Mouse (Mus musculus) left cerebral cortex, postnatal 25 days (tissue): Measurements from ENCODE around the gene Jtb. TPM values are rescaled to one million over a fixed set of nuclear protein-coding genes. Genes with fewer than 3 reads are reported as not detected.
A peak's percentile ranks its signal among the peaks of the same experiment; 100 is the strongest.

Experiments
- DNase-seq, 2 experiments: peaks; one replicate each; pipeline ENCODE4 v3.0.0; 2022; ENCODE audit warnings: low spot score in 2 of 2, mixed read lengths in 1 of 2
- intact Hi-C: fragments of 180-260 bp; cut with DNase I; formaldehyde crosslinking; loops from one replicate; pipeline ENCODE4 v1.15.1; 2025
- total RNA-seq, 2 experiments: library from RNA; stranded (reverse); gene quantifications; 2 replicates each; pipeline ENCODE4 v1.2.3; 2021

The Jtb gene
- total RNA-seq, 2 experiments from 2014 or later, result 43.2 to 44.7 TPM

DNA sequence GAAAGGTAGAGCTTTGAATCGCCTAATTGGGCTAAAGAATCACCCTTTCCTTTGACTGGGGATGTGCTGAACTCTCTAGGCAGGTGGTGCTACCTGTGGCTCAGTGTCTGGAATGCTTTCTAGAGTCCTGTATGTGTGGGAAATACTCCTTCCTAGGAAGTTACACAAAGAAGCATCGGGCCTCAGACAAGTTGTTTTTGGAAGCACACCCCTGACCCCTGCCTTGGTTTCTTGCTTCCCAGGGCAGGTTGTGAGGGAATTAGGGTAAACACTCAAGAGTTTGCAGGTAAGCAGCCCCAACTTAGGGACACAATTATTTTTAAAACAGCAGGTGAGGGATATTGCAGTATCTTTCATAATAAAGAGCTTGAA lies 23.8 kb downstream of the Jtb start:
- no peak for DNase-seq
- intact Hi-C loops, result no loop called here

DNA sequence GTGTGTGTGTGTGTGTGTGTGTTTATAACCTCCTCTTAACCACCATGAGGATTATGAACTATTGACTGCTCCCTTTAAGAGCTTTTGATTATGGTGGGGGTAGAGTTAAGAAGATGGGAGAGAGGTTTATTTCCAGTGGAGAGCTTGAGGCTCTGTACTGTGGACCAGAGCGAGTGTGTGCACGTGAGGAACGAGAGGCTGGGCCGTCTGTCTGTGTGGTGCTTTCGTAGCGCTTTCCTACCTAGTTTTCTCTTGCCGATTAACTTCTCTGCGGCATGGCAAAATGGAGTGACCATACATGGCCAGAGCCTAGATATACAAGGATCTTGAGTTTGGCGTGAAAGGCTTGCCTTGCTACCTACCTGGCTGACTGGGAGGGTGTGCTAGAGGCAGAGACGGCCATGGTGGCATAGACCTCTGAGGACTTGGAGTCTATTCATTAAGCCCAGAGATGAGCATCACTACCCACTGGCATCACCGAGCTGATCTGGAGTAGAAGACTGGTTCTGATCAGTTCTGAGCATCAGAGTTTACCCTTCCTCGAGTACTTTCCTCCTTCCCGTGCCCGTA lies 24.5 kb downstream of the Jtb start:
- intact Hi-C loops, result no loop called here
- no peak for DNase-seq

DNA sequence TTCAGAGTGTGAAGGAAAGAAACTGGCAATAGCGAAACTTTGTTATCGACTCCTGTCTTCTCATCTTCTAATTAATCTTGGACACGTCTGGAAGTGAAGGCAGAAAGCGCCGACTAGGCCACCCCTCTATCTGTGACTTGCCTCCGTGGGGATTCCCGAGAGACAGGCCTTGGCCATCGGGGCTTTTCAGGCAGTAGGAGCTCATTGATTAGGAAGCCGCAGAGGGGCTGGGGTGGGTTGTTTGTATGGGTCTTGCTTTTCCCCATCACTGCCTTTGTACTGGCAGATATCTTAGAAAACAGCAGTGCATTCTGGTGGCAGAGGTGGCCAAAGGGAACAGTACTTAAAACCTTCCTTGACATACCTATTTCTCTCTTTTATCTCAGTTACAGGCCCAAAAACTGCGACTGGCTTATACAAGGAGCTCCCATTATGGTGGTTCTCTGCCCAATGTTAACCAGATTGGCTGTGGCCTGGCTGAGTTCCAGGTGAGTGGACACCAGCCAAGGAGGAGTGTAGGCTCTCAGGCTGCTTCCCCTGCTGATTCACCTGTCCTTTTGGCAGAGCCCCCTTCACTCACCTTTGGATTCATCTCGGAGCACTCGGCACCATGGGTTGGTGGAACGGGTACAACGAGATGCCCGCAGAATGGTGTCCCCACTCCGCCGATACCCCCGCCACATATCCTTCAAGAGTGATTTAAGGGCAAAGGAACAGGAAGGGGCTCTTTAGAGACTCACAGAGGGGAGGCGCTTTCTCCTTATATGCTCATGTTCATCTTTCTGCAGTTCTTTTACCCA lies 25.5 kb downstream of the Jtb start:
- intact Hi-C loops, result no loop called here
- DNase-seq, result no peak

DNA sequence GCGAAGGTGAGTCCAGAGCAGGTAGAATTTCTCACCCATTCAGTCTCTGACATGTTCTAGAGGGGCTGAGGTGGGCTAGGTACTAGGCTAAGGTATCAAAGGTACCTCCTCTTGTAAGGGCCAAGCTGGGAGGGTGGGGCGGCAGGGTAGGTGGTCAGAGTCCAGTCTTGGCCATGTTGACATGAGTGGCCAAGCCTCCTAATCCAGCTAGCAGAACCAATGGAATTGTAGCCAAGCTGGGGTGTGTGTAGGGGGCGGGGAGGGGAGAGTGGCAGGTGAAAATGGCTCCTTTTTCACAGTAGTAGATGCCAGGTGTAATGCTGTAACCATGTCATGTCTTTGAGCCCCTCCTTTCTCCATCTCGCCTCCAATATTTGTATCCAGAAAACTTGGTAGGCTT lies 27.1 kb downstream of the Jtb start:
- intact Hi-C loops, result no loop called here
- no peak for DNase-seq

DNA sequence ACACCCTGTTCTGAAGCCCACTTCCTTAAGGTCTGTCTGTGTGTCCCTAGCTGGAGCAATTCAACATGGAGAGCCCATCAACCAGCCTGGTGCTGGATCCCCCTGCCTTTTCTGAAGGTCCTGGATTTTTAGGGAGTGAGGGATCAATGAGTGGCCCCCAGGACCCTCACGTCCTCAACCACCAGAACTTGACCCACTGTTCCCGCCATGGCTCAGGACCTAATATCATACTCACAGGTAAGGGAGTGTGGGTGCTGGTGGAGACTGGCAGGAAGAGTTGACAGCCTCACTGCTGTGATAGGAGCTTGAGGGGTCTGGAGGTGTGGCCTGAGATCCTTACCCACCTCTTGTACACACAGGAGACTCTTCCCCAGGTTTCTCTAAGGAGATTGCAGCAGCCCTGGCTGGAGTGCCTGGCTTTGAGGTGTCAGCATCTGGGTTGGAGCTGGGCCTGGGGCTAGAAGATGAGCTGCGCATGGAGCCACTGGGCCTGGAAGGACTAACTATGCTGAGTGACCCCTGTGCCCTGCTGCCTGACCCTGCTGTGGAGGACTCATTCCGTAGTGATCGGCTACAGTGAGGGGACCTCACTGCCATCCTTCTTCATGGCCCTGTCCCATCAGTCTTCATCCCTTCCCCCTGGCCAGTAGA lies 31.8 kb downstream of the Jtb start:
- intact Hi-C loops, result no loop called here
- DNase-seq, result no peak

DNA sequence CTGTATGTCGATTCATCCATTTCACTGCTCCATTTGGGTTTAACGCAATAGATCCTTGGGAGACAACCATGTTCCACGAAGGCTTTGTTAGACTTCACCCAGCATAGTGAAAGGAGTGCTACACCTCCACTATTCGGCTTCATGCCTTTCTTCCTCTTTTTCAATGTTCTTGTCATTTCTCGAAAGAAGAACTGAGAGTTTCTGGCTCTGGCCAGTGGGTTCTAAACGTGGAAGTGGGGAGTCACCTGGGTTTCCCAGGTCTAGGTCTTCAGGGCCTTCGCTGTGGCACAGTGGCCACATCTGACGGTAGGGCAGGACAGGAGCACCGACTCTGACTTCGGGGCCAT lies 33.3 kb downstream of the Jtb start:
- no peak for DNase-seq
- intact Hi-C loops, result loop anchor here (1.0 to 5.0 kb wide), 2 partner anchors 28 to 108 kb away; no protein-coding TSS in a partner anchor

DNA sequence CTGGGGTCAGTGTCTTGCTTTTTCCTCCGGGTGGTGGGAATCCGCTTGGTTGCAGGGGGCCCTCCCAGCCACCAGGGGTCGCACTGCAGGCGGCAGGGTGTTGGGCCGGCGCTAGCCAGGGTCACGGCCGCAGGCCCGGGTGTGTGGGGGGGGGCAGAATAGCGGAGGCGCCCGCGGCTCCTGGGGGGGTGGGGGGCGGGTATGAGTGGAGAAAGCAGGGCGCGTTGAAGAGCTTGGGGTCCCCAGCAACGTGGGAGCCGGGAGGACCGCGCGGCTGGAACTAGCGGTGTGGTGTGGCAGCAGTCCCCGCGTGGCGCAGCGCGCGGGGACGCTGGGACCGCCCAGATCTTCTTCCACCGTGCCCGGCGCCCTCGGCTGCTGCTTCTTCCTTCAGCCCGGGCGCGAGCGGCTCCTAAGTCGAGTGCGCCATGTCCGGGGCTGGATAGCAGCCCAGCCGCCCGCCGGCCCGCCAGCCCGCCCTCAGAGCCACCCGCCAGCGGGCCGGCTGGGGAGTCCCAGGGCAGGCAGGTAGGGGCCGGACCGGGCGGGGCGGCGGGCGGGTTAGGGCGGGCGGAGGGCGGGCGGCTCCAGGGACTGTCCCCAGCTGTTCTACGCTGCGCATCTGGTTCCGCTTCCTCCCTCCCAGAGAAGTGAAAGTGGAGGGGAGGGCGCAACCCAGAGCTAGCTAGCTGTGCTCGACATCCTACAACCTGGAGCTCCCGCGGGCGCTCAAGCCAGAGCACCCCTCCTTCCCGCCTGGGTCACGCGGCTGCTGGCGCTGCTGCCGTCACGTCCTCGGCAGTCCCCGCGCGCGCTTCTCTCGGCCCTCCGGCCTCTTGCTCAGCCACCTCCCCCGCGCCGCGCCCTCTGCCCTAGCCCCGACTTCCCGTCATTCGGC lies 33.9 kb downstream of the Jtb start, which contains the start of gene Dennd4b:
Dennd4b (plus strand) TSS at position 152 of the 898 bp plus-strand sequence.
- peak; percentile 85 to 86 for DNase-seq
- intact Hi-C loops, result loop anchor here (1.0 to 5.0 kb wide), 2 partner anchors 27 to 107 kb away; no protein-coding TSS in a partner anchor

DNA sequence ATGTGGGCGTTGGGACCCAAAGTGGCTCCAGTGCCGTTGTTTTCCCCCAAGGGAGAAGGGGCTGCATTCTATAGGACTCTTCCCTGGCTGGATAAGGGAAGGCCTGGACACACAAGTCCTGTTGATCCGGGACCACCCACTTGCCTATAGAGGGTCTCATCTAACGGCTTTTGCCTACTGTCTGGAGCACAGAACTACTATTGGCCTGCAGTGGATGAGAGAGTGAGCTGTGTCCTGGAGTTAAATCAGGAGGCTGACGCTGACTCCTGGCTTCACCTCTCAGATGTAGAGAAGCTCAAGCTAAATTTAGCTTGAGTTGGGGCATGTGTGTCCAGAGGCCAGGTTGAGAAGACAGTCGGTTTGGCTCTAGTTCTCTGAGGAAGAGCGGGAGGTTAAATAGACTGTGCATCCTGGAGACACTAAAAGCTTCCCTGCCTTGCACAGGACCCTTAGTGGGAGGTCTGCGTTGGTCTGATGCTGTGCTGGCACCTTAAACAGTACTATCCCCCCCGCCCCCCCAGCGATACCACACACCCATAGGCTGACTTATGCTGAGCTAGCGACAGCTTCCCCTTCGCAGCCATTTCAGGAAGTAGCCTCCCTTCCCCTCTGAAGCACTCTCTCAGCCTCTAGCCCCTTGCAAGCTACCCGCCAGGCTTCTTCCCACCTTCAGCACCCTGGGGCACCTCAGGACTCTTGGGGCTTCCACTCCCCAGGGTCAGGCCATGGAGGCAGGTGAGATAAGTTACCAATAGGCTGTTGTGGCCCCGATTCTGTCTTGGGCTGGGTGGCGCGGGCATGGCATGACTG lies 34.7 kb downstream of the Jtb start:
- DNase-seq, result no peak
- intact Hi-C loops, result loop anchor here (1.0 to 5.0 kb wide), 2 partner anchors 26 to 106 kb away; no protein-coding TSS in a partner anchor

DNA sequence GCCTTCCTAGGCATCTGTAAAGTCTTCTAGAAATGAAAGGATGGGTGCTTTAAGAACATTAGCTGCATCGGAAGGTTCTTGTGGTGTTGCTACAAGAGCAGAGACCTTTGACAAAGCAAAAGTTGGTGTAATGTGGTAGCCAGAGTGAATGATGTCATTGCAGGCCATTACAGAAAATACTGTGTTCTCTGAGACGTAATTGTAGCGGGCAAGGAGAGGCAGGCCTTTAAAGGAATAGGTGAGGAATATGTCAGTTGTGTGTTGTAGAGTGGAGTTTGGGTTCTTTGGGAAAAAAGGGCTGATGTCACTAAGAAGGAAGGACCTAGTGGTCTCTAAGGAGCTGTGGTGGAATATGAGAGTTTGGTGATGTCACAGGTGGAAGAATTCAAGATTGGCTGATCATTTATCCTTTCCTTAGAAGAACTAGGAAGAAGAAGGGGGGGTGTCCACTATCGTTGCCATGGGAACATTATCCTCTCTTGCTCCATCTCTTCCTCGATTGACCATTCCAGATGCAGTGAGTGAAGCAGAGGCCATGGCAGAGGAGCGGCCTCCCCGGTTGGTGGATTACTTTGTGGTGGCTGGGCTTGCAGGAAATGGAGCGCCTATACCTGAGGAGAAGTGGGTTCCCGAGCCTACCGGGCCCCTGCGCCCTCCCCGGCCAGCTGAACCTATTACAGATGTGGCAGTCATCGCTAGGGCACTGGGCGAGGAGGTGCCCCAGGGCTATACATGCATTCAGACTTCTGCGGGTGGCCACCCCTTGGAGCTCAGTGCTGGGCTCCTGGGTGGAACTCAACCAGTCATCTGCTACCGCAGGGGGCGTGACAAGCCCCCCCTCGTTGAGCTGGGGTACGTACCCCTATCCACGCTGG lies 35.7 kb downstream of the Jtb start:
- intact Hi-C loops, result loop anchor here (5.0 kb wide), 1 partner anchor 105 kb away; no protein-coding TSS in a partner anchor

DNA sequence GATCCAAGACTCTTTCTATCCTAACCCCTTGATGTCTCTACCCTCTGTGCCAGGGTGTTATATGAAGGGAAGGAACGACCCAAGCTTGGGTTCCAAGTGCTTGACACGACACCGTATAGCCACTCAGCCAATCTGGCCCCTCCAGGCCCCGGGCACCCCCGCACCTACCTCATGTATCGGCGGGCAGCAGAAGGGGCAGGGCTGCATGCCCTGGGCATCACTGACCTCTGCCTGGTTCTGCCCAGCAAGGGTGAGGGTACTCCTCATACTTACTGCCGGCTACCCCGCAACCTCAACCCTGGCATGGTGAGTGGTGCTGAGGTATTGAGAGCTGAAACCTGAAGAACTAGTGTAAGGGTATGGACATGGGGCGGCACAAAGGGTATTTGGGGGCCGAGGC lies 36.8 kb downstream of the Jtb start:
- intact Hi-C loops, result loop anchor here (5.0 kb wide), 1 partner anchor 104 kb away; no protein-coding TSS in a partner anchor
- DNase-seq, result no peak

More for the DNA sequence above, 35.7 kb downstream of the Jtb start:
- no peak for DNase-seq

DNA sequence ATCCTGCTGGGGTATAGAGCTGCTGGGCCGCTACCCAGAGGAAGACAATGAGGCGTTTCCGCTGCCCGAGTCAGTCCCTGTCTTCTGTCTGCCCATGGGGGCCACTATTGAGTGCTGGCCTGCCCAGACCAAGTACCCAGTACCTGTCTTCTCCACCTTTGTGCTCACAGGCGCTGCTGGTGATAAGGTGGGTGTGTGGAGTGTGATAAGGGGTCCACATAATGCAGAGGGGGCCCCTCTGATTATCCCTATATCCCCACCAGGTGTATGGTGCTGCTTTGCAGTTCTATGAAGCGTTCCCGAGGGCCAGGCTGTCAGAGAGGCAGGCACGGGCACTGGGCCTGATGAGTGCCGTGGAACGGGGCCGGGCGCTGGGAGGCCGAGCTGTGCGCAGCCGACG lies 37.6 kb downstream of the Jtb start:
- intact Hi-C loops, result loop anchor here (5.0 kb wide), 1 partner anchor 103 kb away; no protein-coding TSS in a partner anchor

DNA sequence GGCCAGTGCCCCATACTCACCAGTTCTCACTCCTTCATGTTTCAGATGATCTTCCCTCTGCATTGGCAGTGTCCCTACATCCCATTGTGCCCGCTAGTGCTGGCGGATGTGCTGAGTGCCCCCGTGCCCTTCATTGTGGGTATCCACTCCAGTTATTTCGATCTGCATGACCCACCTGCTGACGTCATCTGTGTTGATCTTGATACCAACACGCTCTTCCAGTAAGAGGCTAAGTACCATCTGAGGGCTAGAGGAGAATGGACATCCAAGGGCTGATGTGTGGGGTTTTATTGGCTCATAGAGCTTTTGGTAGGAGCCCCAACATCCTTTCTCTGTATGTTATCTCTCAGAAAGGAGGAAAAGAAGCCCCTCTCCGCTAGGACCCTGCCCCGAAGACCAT lies 39.4 kb downstream of the Jtb start:
- intact Hi-C loops, result no loop called here
- DNase-seq, result no peak

More for the DNA sequence above, 37.6 kb downstream of the Jtb start:
- no peak for DNase-seq

DNA sequence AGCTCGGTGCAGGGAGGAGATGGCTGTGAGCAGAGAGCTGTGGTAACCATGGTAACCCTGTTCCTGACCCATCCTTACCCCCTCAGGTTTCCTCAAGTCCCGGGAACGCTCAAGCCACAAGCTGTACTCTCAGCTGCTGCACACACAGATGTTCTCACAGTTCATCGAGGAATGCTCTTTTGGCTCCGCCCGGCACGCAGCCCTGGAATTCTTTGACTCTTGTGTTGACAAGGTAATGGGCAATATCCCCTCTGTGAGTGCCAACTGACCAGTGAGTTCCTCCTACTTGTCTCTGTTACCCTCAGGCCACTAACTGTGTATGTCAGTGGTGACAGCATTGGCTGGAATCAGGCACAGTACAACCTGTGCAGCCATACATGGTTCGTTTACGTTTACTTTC lies 40.8 kb downstream of the Jtb start:
- intact Hi-C loops, result no loop called here
- no peak for DNase-seq

DNA sequence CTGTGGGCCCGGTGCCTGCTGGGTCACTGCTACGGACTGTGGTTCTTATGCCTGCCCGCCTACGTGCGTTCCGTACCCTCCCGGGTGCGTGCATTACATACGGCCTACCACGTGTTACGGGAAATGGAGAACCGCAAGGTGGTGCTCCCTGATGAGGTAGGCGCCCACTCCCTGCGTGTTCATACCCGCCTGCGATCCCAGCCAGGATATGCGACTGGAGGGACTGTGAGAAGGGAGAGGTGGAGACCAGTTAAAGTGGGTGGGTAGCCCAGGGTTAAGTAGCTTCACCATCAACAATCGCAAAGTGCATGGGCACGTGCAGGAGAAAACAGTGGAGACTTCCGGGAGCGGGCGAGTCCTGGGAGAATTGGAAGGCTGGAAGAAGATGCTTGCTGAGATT lies 42.5 kb downstream of the Jtb start:
- no peak for DNase-seq
- intact Hi-C loops, result no loop called here

DNA sequence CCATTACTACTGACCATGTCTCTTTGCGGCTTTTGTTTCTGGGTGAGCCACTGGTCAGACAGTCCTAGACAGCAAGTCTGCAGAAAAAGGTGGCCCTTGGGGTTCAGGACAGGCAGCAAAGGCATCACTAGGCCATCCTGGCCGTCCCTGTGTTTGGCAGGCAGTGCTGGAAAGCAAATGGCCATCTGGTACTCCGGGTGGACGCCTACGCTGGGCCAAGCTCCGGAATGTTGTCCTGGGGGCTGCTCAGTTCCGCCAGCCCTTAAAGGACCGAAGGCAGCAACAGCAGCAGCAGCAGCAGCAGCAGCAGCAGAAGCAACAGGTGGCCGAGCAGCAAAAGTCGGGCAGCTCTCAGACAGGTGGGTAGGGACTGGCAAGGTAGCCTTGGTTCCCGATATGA lies 43.9 kb downstream of the Jtb start:
- intact Hi-C loops, result no loop called here
- DNase-seq, result no peak

DNA sequence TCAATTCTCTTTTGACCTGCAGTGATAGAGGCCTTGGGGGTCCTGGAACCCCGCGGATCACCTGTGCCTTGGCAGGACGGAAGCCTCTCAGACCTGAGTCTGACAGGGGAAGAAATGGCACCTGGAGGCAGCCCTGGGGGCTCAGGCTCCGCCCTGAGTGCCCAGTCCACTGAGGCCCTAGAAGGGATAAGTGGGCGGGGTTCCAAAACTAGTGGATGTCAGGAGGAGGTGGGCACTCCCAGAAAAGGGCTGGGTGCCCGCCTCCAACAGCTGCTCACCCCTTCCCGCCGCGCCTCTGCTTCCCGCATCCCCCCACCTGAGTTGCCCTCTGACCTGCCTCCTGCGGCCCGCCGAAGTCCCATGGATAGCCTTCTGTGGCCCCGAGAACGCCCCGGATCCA lies 45.5 kb downstream of the Jtb start:
- intact Hi-C loops, result no loop called here
- no peak for DNase-seq

DNA sequence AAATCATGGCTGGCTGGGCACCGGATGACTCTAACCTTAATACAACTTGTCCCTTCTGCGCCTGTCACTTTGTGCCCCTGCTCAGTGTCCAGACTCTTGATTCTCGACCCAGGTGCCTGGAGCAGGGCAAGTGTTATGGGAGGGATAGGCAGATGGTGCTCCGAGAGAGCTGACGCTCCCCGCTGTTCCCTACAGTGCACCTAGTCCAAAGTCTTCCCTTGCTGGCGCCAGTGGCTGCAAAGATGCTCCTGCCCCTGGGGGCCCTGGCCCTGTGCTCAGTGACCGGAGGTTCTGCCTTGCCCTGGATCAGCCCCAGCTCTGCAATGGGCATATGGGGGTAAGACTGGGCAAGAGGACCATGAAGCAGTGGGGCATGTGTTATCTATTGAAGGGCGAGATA lies 46.4 kb downstream of the Jtb start:
- intact Hi-C loops, result no loop called here
- no peak for DNase-seq

DNA sequence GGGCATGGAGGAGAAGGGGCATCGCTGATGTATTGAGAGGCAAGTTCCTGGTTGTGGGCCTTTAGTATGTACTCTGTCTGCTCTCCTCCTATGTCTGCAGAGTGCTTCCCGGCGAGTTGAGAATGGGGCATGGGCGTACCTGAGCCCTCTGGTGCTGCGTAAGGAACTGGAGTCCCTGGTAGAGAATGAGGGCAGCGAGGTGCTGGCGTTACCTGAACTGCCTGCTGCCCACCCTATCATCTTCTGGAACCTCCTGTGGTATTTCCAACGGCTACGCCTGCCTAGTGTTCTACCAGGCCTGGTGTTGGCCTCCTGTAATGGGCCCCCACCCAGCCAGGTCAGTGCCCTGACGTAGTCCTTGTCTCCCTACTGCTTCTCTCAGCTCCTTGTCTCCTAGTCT lies 46.8 kb downstream of the Jtb start:
- intact Hi-C loops, result no loop called here
- DNase-seq, result no peak
